Mouse (Mus musculus): ENCODE measurements around the gene Arhgef11. TPM values are rescaled to one million over a fixed set of nuclear protein-coding genes. Genes with fewer than 3 reads are reported as not detected.
A peak's percentile ranks its signal among the peaks of the same experiment; 100 is the strongest.
"Not testable (repeated sequence)": the region's sequence is repeated elsewhere in the genome, so short reads cannot be mapped to it uniquely, and the experiment has no call there.

Gene Arhgef11
- polyA plus RNA-seq (2012; rRNA removed) = 32.9 and 53.8 TPM in 2 replicates

DNA sequence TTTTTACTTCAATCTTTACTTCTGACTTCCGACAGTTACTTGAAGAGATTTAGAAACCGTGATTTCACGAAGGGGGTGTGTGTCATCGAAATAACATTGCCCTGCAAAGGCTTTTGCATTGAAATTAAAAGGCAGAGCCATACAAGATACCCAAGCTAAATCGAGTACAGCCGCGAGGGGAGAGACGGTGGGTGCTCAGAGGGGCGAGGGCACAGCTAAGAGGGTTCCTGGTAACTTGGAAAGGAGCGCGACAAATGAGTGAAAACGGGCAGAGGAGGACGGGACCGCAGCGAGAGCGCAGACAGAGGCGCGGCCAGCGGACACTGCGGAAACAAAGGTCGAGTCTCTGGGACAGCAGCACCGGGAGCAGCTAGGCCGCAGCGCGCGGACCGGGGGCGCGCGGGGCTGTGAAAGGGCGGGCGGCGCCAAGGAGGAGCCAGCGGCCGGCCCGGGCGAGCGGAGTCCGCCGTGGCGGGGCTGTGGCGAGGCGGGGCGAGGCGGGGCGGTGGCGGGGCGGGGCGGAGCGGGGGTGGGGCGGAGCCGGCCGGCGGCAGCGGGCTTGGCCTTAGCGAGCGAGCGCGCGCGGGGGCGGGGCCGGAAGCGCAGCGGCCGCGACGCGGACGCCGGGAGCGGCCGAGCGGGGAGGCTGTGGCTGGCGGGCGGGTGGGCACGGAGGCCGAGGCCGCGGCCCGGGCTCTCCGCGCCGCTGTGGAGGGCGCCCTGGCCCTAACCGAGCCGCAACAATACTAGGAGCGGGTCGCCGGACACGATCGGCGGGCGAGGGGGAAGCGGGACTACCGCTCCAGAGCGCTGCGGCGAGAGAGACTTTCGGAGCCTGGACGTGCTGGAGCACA is at the start of gene Arhgef11:
TSS of gene Arhgef11 (plus strand) at position 603 of the 854 bp plus-strand sequence.
- Histone ChIP-seq H3K4me1 (ENCODE audit: control insufficient read depth, insufficient read depth, low read length) (peaks cover 28% of the 10 kb centered on the region), H3K4me3 (replicated peaks; ENCODE audit: extremely low read depth, low read depth, low read length) (peak within 1 kb of the TSS; percentile 88)
- DNase-seq = peak; percentile 79
- 3% methylated on average over 85 of the region's 101 CpGs for WGBS
- TF ChIP-seq CTCF (IDR thresholded peaks at IDR 0.05; ENCODE audit: insufficient read depth, low read length) (no peak), POLR2A (IDR thresholded peaks at IDR 0.05; ENCODE audit: borderline replicate concordance, extremely low read depth, low read depth, low read length) (peak; percentile 78)

DNA sequence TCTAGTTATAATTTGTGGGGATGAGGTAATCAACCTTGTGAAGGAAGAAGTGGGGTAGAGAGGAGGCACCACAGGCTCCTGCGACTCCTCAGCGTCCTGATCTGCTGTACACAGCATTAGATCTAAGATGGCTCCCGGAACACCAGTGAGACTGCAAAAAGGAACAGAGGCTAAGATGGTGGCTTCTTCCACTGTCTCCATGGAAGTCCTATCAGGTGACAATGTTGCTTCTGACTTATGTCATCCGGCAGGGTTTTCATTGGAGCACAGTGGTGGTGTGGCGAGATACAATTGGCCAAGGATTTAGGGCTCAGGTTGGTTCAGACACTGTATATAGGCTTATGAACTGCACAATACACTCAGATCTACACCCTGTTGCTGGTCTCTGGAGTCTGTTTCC is 48.7 kb upstream of the Arhgef11 start:
- Histone ChIP-seq H3K4me3 (replicated peaks; ENCODE audit: extremely low read depth, low read depth, low read length) (no peak overlapping the region), H3K4me1 (ENCODE audit: control insufficient read depth, insufficient read depth, low read length) (peaks cover 5% of the 10 kb centered on the region; the same call in 1 of the 2 replicates)
- no peak for DNase-seq
- WGBS = 96% methylated on average over 5 of the region's 5 CpGs
- TF ChIP-seq CTCF (IDR thresholded peaks at IDR 0.05; ENCODE audit: insufficient read depth, low read length) (no peak), POLR2A (IDR thresholded peaks at IDR 0.05; ENCODE audit: borderline replicate concordance, extremely low read depth, low read depth, low read length) (no peak)

DNA sequence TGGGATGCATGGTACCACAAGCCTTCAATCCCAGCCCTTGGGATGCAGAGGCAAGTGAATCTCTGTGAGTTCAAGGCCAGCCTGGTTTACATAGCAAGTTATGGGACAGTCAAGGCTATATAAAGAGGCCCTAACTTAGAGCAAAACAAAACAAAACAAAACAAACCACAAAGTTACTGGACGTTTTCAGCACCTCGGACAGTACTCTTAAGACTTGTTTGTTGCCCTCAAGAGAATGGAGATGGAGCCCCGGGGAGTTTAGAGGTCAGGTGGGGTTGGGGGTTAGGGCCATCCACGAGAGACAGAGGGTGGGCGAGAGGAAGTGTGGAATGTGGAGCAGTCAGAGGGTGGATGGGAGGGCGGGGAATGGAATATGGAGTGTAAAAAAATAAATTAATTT is 41.6 kb upstream of the Arhgef11 start:
- 26% methylated on average over 6 of the region's 6 CpGs for WGBS
- TF ChIP-seq CTCF (IDR thresholded peaks at IDR 0.05; ENCODE audit: insufficient read depth, low read length) = no peak
- TF ChIP-seq POLR2A (IDR thresholded peaks at IDR 0.05; ENCODE audit: borderline replicate concordance, extremely low read depth, low read depth, low read length) = no peak
- DNase-seq = no peak

DNA sequence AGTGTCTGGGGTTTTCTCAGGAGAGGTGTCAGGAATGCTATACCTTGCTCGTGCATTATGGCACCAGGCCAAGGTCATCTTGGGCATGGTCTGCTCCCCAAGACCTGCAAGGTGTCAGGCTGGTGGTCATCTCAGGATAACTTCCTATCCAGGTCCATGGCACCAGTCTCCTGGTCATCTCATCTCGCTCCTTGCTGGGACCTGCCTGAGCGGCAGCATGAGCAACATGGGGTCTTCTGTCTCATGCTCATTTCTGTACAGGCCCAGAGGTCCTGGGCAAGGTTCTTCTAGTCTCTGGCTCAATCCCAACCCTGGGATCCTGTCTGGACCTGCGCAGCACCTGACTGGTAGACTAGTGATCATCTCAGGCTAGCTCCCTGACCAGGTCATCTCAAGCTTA is 35.1 kb upstream of the Arhgef11 start:
- 90% methylated on average over 4 of the region's 4 CpGs for WGBS
- TF ChIP-seq CTCF (IDR thresholded peaks at IDR 0.05; ENCODE audit: insufficient read depth, low read length) = no peak
- no peak for TF ChIP-seq POLR2A (IDR thresholded peaks at IDR 0.05; ENCODE audit: borderline replicate concordance, extremely low read depth, low read depth, low read length)
- no peak overlapping the region for H3K4me3 ChIP-seq (replicated peaks; ENCODE audit: extremely low read depth, low read depth, low read length)
- no peak for DNase-seq
- no peaks in the 10 kb centered on the region for H3K4me1 ChIP-seq (ENCODE audit: control insufficient read depth, insufficient read depth, low read length)

More for the DNA sequence above, 41.6 kb upstream of the Arhgef11 start:
- no peak overlapping the region for H3K4me3 ChIP-seq (replicated peaks; ENCODE audit: extremely low read depth, low read depth, low read length)
- no peaks in the 10 kb centered on the region for H3K4me1 ChIP-seq (ENCODE audit: control insufficient read depth, insufficient read depth, low read length)

- no peaks in the 10 kb centered on the region for H3K4me1 ChIP-seq (ENCODE audit: control insufficient read depth, insufficient read depth, low read length)
- TF ChIP-seq POLR2A (IDR thresholded peaks at IDR 0.05; ENCODE audit: borderline replicate concordance, extremely low read depth, low read depth, low read length) (no peak), CTCF (IDR thresholded peaks at IDR 0.05; ENCODE audit: insufficient read depth, low read length) (no peak)
- H3K4me3 ChIP-seq (replicated peaks; ENCODE audit: extremely low read depth, low read depth, low read length) = no peak overlapping the region
- 68% methylated on average over 5 of the region's 5 CpGs for WGBS
- DNase-seq = no peak
Measured at GRCm38 (mm10) chr3:87593793-87594192, 23.6 kb upstream of the Arhgef11 start.

GRCm38 (mm10) chr3:87595328-87595727 is 22.0 kb upstream of the Arhgef11 start:
- 63% methylated on average over 4 of the region's 4 CpGs for WGBS
- not testable (repeated sequence) for H3K4me1 ChIP-seq (ENCODE audit: control insufficient read depth, insufficient read depth, low read length); DNase-seq; H3K4me3 ChIP-seq (replicated peaks; ENCODE audit: extremely low read depth, low read depth, low read length)

- not testable (repeated sequence) for H3K4me3 ChIP-seq (replicated peaks; ENCODE audit: extremely low read depth, low read depth, low read length); DNase-seq; H3K4me1 ChIP-seq (ENCODE audit: control insufficient read depth, insufficient read depth, low read length)
- WGBS = 95% methylated on average over 15 of the region's 15 CpGs
Measured at GRCm38 (mm10) chr3:87601077-87601476, 16.3 kb upstream of the Arhgef11 start.

DNA sequence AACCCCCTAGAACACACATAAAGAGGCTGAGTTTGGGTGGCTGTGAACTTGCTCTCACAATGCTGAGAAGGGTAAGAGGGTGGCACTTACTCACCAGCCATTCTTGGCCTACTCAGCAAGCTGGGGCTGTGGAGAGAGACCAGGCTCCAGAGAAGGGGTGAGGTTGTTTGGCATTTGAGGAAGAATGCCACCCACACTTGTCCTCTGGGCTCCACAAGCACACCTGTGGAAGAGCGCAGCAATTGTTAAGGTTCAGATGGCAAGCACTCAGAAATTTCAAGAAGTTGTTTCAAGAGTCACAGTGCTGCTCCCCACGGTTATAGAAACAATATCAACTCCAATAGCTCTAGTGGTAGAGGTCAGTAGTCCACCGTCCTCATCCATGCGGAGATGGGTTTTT is 1.0 kb upstream of the Arhgef11 start:
- 68% methylated on average over 4 of the region's 4 CpGs for WGBS

DNA sequence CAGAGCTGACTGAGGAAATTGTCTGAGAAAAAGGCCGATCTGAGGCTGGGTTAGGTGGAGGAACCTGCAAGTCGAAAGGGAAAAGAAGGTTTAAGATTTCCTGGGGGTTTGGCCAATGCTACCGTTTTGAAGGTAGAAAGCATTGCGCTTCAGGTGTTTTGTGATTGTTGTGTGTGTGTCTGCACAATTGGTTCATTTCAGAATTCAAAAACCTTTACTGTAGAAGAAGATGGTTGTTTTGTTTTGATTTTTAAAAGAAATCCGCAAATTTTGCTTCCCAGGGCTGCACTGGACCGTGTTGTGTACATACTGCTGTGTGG is 412 bp downstream of the Arhgef11 start:
- under 1% methylated on average over 6 of the region's 6 CpGs for WGBS
- no peak for TF ChIP-seq CTCF (IDR thresholded peaks at IDR 0.05; ENCODE audit: insufficient read depth, low read length)
- no peak for TF ChIP-seq POLR2A (IDR thresholded peaks at IDR 0.05; ENCODE audit: borderline replicate concordance, extremely low read depth, low read depth, low read length)
- no peak for DNase-seq
- Histone ChIP-seq H3K4me1 (ENCODE audit: control insufficient read depth, insufficient read depth, low read length) (peaks cover 28% of the 10 kb centered on the region), H3K4me3 (replicated peaks; ENCODE audit: extremely low read depth, low read depth, low read length) (peak overlapping the region; percentile 88)

More for the DNA sequence above, 1.0 kb upstream of the Arhgef11 start:
- no peak for TF ChIP-seq CTCF (IDR thresholded peaks at IDR 0.05; ENCODE audit: insufficient read depth, low read length)
- TF ChIP-seq POLR2A (IDR thresholded peaks at IDR 0.05; ENCODE audit: borderline replicate concordance, extremely low read depth, low read depth, low read length) = no peak
- H3K4me3 ChIP-seq (replicated peaks; ENCODE audit: extremely low read depth, low read depth, low read length) = no peak overlapping the region
- H3K4me1 ChIP-seq (ENCODE audit: control insufficient read depth, insufficient read depth, low read length) = peaks cover 28% of the 10 kb centered on the region
- DNase-seq = no peak

- DNase-seq = no peak
Measured at GRCm38 (mm10) chr3:87618240-87618639, 881 bp downstream of the Arhgef11 start.

More at GRCm38 (mm10) chr3:87618240-87618639, 881 bp downstream of the Arhgef11 start:
- peaks cover 28% of the 10 kb centered on the region for H3K4me1 ChIP-seq (ENCODE audit: control insufficient read depth, insufficient read depth, low read length)
- peak overlapping the region; percentile 88 for H3K4me3 ChIP-seq (replicated peaks; ENCODE audit: extremely low read depth, low read depth, low read length)
- no peak for TF ChIP-seq CTCF (IDR thresholded peaks at IDR 0.05; ENCODE audit: insufficient read depth, low read length)
- TF ChIP-seq POLR2A (IDR thresholded peaks at IDR 0.05; ENCODE audit: borderline replicate concordance, extremely low read depth, low read depth, low read length) = no peak
- 0% methylated on average over 3 of the region's 3 CpGs for WGBS
